Mouse (Mus musculus) lung, adult 2 months (tissue): Measurements from ENCODE around the gene Ppp2r5e.

ENCODE experiments used
- CTCF ChIP-seq: fragments of 200-500 bp; IDR thresholded peaks from 2 replicates; pipeline ENCODE4 v1.5.1; 2011; ENCODE audit warnings: mild to moderate bottlenecking, low read length, control low read depth; ENCODE audit not compliant: insufficient read depth
- POLR2A ChIP-seq: fragments of 200-500 bp; IDR thresholded peaks from 2 replicates; pipeline ENCODE4 v1.6.1; 2011; ENCODE audit warnings: low read depth, mild to moderate bottlenecking, control low read depth, low read length, borderline replicate concordance; ENCODE audit errors: extremely low read depth

DNA sequence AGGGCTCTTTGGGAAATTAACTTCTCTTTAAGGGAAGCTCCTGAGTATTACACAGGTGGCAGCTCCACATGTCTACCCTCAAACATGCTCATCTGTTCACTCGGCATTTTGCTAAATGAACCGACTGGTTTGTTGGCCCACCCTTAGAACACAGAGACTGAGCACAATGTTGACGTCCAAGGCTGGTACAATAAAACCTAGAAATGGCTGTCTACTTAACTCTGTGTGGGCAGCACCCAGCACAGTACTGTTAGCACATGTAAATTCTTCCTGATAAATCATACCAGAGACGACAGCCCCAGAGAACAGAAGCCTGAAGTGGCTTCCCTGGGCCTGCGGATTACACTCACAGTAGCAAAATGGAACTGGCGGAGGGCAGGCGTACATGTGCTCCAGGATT, 59.5 kb downstream of the Ppp2r5e start:
- no peak for TF ChIP-seq CTCF
- no peak for TF ChIP-seq POLR2A
